25 mouse cellular contexts compared by ENCODE assay signal in the genomic region with DNA sequence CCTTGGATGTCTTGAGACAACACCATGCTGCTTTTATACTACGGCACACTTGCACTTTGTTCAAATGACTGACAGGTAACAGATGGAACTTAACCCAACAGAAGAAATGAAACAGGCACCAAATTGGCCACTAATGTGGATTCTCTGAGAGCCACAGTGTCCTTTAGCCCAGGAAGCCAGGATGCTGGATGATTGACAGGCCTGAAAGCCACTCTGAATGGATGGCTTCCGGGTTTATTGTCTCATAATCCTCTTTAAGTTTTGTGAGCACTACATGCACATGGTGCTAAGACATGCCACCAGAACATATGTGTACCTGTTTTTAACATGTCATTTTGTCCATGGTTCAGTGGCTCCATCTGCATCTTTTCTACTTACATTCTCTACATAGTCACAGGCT.
"Had no signal": no experiment of that assay in that cellular context is flagged by ENCODE, and none has a peak within 500 bp of the region (broad histone marks: within the 10 kb centered on the region; RNA-seq: fewer than 3 reads in every experiment).

No protein-coding gene starts in this region.

- H3K9me3 ChIP-seq: heart, embryonic 15.5 days; hindbrain, embryonic 13.5 days; hindbrain, embryonic 15.5 days; kidney, embryonic 15.5 days; limb, embryonic 13.5 days; limb, embryonic 15.5 days; liver, embryonic 12.5 days had no signal

- DNase-seq: forebrain, postnatal 0 days; gastrocnemius, postnatal 14 days; gastrocnemius, postnatal 36 days; heart, adult 2 months; heart, postnatal 14 days; heart, postnatal 36 days; kidney, adult 11 months; kidney, adult 2 months; kidney, adult 9 months; kidney, postnatal 14 days; kidney, postnatal 36 days; layer of hippocampus, adult 9-11 months; layer of hippocampus, postnatal 36 days; left cerebral cortex, postnatal 4 days had no signal

- H3K4me3 ChIP-seq: heart, adult 2 months; heart, embryonic 12.5 days; heart, embryonic 15.5 days; hindbrain, embryonic 13.5 days; hindbrain, embryonic 15.5 days; kidney, embryonic 15.5 days; limb, embryonic 13.5 days; limb, embryonic 15.5 days; liver, embryonic 12.5 days had no signal

- ATAC-seq: hindbrain, postnatal 0 days; intestine, embryonic 16.5 days; liver, embryonic 12.5 days had no signal

- H3K27ac ChIP-seq: heart, adult 2 months; heart, embryonic 15.5 days; hindbrain, embryonic 13.5 days; hindbrain, embryonic 15.5 days; hindbrain, postnatal 0 days; kidney, embryonic 15.5 days; kidney, postnatal 0 days; limb, embryonic 13.5 days; limb, embryonic 15.5 days; liver, embryonic 12.5 days had no signal

- H3K27me3 ChIP-seq: heart, embryonic 12.5 days; heart, embryonic 15.5 days; hindbrain, embryonic 13.5 days; hindbrain, embryonic 15.5 days; kidney, embryonic 15.5 days; limb, embryonic 13.5 days; limb, embryonic 15.5 days; liver, embryonic 12.5 days had no signal

- H3K9ac ChIP-seq: forebrain, postnatal 0 days; heart, embryonic 12.5 days; heart, embryonic 15.5 days; hindbrain, embryonic 13.5 days; hindbrain, embryonic 15.5 days; kidney, embryonic 15.5 days; limb, embryonic 13.5 days; limb, embryonic 15.5 days; liver, embryonic 12.5 days had no signal

- H3K36me3 ChIP-seq: heart, embryonic 12.5 days; heart, embryonic 15.5 days; hindbrain, embryonic 13.5 days; hindbrain, embryonic 15.5 days; kidney, embryonic 15.5 days; limb, embryonic 13.5 days; limb, embryonic 15.5 days; liver, embryonic 12.5 days had no signal

- H3K4me1 ChIP-seq: limb, embryonic 13.5 days; limb, embryonic 15.5 days; liver, embryonic 12.5 days had no signal

- H3K4me2 ChIP-seq: heart, embryonic 15.5 days; hindbrain, embryonic 13.5 days; hindbrain, embryonic 15.5 days; kidney, embryonic 15.5 days; limb, embryonic 13.5 days; limb, embryonic 15.5 days; liver, embryonic 12.5 days had no signal
